Mouse (Mus musculus) olfactory bulb, adult 2 months (tissue): ENCODE data around the gene Chd2.

Experiments
- CTCF ChIP-seq: fragments of 200-500 bp; IDR thresholded peaks from 2 replicates; pipeline ENCODE4 v1.5.1; 2012; ENCODE audit warnings: low read depth, mild to moderate bottlenecking, low read length, moderate library complexity; ENCODE audit not compliant: insufficient read depth
- POLR2A ChIP-seq: fragments of 200-500 bp; IDR thresholded peaks from 2 replicates; pipeline ENCODE4 v1.6.1; 2012; ENCODE audit warnings: mild to moderate bottlenecking, low read depth, low read length, moderate library complexity; ENCODE audit not compliant: insufficient read depth

GRCm38 (mm10) chr7:73542131-73542853 is 662 bp upstream of the Chd2 start:
- TF ChIP-seq CTCF (no peak), POLR2A (no peak)
